Mouse (Mus musculus): ENCODE data around the gene Sptb.

The Sptb gene

GRCm38 (mm10) chr12:76574815-76575214 is 135.5 kb downstream of the Sptb start:
- DNase-seq (ENCODE audit: low spot score), result no peak

GRCm38 (mm10) chr12:76573381-76573780 is 137.0 kb downstream of the Sptb start:
- DNase-seq (ENCODE audit: low spot score), result no peak

GRCm38 (mm10) chr12:76572261-76573251 is 137.8 kb downstream of the Sptb start:
- no peak for DNase-seq (ENCODE audit: low spot score)

- no peak for DNase-seq (ENCODE audit: low spot score)
Observed at GRCm38 (mm10) chr12:76571266-76571665, 139.1 kb downstream of the Sptb start.

GRCm38 (mm10) chr12:76570221-76570940 is 140.0 kb downstream of the Sptb start:
- no peak for DNase-seq (ENCODE audit: low spot score)

- no peak for DNase-seq (ENCODE audit: low spot score)
Observed at GRCm38 (mm10) chr12:76566284-76566683, 144.1 kb downstream of the Sptb start.

- DNase-seq (ENCODE audit: low spot score), result no peak
Observed at GRCm38 (mm10) chr12:76562196-76562595, 148.2 kb downstream of the Sptb start.

GRCm38 (mm10) chr12:76558206-76558605 is 152.1 kb downstream of the Sptb start:
- DNase-seq (ENCODE audit: low spot score), result no peak

GRCm38 (mm10) chr12:76556745-76557389 is 153.5 kb downstream of the Sptb start:
- no peak for DNase-seq (ENCODE audit: low spot score)

- DNase-seq (ENCODE audit: low spot score), result no peak
Observed at GRCm38 (mm10) chr12:76556187-76556586, 154.2 kb downstream of the Sptb start.

- DNase-seq (ENCODE audit: low spot score), result no peak
Observed at GRCm38 (mm10) chr12:76554871-76555386, 155.4 kb downstream of the Sptb start.

- no peak for DNase-seq (ENCODE audit: low spot score)
Observed at GRCm38 (mm10) chr12:76554392-76554791, 156.0 kb downstream of the Sptb start.

GRCm38 (mm10) chr12:76553917-76554316 is 156.4 kb downstream of the Sptb start:
- no peak for DNase-seq (ENCODE audit: low spot score)

- DNase-seq (ENCODE audit: low spot score), result no peak
Observed at GRCm38 (mm10) chr12:76552958-76553357, 157.4 kb downstream of the Sptb start.

- no peak for DNase-seq (ENCODE audit: low spot score)
Observed at GRCm38 (mm10) chr12:76552321-76552720, 158.0 kb downstream of the Sptb start.

- DNase-seq (ENCODE audit: low spot score), result no peak
Observed at GRCm38 (mm10) chr12:76549203-76549602, 161.1 kb downstream of the Sptb start.

- no peak for DNase-seq (ENCODE audit: low spot score)
Observed at GRCm38 (mm10) chr12:76548082-76548423, 162.3 kb downstream of the Sptb start.

GRCm38 (mm10) chr12:76547409-76548081 is 162.8 kb downstream of the Sptb start:
- no peak for DNase-seq (ENCODE audit: low spot score)

GRCm38 (mm10) chr12:76546383-76547276 is 163.7 kb downstream of the Sptb start:
- DNase-seq (ENCODE audit: low spot score), result peak; percentile 54

- no peak for DNase-seq (ENCODE audit: low spot score)
Observed at GRCm38 (mm10) chr12:76545786-76546370, 164.5 kb downstream of the Sptb start.
